Mouse (Mus musculus) cortical plate, adult 2 months (tissue): Measurements from ENCODE around the gene Ercc6l.
"Not testable (repeated sequence)": the region's sequence is repeated elsewhere in the genome, so short reads cannot be mapped to it uniquely, and the experiment has no call there.

Experiments used
- CTCF ChIP-seq: fragments of 200-500 bp; IDR thresholded peaks from 2 replicates; pipeline ENCODE4 v1.5.1; 2011; ENCODE audit warnings: mild to moderate bottlenecking, control low read depth, low read length; ENCODE audit not compliant: insufficient read depth; ENCODE audit errors: extremely low read depth
- POLR2A ChIP-seq: fragments of 200-500 bp; IDR thresholded peaks from 2 replicates; pipeline ENCODE4 v1.6.1; 2011; ENCODE audit warnings: mild to moderate bottlenecking, low read length, control low read depth; ENCODE audit not compliant: insufficient read depth; ENCODE audit errors: extremely low read depth

DNA sequence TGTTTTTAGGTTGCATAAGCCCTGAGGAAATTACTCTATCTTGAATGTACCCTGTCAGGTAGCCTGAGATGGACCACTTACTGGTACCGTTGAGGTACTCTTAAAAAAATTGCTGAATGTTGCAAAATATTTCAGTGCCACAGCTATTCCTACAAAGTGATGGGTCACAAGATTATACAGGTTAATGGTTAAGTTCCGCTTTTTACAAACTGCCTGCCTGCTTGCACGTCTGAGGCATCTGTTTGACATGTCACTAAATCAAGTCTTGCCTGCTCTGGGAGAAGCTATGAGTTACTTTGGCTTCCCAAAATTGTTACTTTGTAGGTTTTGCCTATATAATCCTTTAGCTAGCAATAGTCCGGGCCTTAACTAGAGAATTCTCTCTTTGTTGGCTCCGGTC, 47.5 kb downstream of the Ercc6l start:
- not testable (repeated sequence) for TF ChIP-seq CTCF, POLR2A
